Mouse (Mus musculus) spleen, adult 2 months (tissue): ENCODE data around the gene Ofd1. TPM values are rescaled to one million over a fixed set of nuclear protein-coding genes. Genes with fewer than 3 reads are reported as not detected.

Experiments used
- DNase-seq, 2 experiments: peaks; one replicate each; pipeline versions ENCODE4 v3.0.0 to v3.0.0-alpha.2; 2012 to 2021; ENCODE audit warnings: low spot score in 2 of 2, low read depth in 1 of 2
- H3K27ac ChIP-seq: fragments of 200-500 bp; 2 replicates; pipeline ENCODE4 v1.5.1; 2012; ENCODE audit warnings: low read length, inconsistent platforms; ENCODE audit not compliant: insufficient read depth
- H3K27me3 ChIP-seq: fragments of 200-500 bp; 2 replicates; pipeline ENCODE4 v1.6.1; 2012; ENCODE audit warnings: mild to moderate bottlenecking, moderate library complexity, low read length, inconsistent platforms; ENCODE audit not compliant: control insufficient read depth, insufficient read depth
- H3K36me3 ChIP-seq: fragments of 200-500 bp; 2 replicates; pipeline ENCODE4 v1.6.1; 2012; ENCODE audit warnings: mild to moderate bottlenecking, low read length, inconsistent platforms; ENCODE audit not compliant: control insufficient read depth, insufficient read depth
- H3K4me1 ChIP-seq: fragments of 200-500 bp; 2 replicates; pipeline ENCODE4 v1.6.1; 2011; ENCODE audit warnings: inconsistent platforms; ENCODE audit not compliant: control insufficient read depth, insufficient read depth, insufficient read length
- H3K4me3 ChIP-seq: fragments of 200-500 bp; 2 replicates; pipeline ENCODE4 v1.5.1; 2011; ENCODE audit warnings: mild to moderate bottlenecking, inconsistent platforms; ENCODE audit not compliant: insufficient read depth, insufficient read length; ENCODE audit errors: extremely low read depth
- CTCF ChIP-seq: fragments of 200-500 bp; IDR thresholded peaks from 2 replicates; pipeline ENCODE4 v1.5.1; 2011; ENCODE audit warnings: mild to moderate bottlenecking, inconsistent platforms; ENCODE audit not compliant: insufficient read depth, insufficient read length, insufficient replicate concordance; ENCODE audit errors: extremely low read depth
- POLR2A ChIP-seq: fragments of 200-500 bp; IDR thresholded peaks from 2 replicates; pipeline ENCODE4 v1.6.1; 2011; ENCODE audit warnings: low read depth, low read length, inconsistent platforms
- WGBS: fragments of 180-500 bp; shearing (Covaris S2); methylation state at CpG from one replicate; pipeline ENCODE4 v1.1.7; 2018; 5-methylcytosine and 5-hydroxymethylcytosine counted together
- polyA plus RNA-seq: library from polyadenylated mRNA; depleted of rRNA; stranded (reverse); fragments of >200 nt; gene quantifications from 2 replicates; pipeline ENCODE4 v1.2.3, GENCODE M21; 2012

Gene Ofd1
- polyA plus RNA-seq, 1 experiment: 0.99 TPM

DNA sequence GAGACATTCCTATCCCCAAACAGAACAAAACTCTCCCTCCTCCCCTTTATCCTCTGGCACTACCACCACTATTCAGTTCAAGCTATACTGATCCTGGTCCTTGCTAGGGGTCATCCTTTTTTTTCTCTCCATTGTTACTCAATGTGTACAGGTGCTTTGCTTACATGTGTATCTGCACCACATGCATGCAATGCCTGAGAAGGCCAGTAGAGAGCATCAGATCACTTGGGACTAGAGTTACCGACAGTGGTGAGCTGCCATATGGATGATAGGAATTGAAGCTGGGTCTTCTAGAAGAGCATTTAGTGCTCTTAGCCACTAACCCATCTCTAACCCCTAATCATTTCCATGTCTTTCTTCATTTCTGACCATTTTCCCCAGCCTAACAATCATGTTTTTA is 46.8 kb downstream of the Ofd1 start:
- 93% methylated on average over 1 of the region's 1 CpGs for WGBS
- Histone ChIP-seq H3K27ac (no peak overlapping the region), H3K27me3 (no peaks in the 10 kb centered on the region), H3K4me3 (no peak overlapping the region), H3K4me1 (no peaks in the 10 kb centered on the region), H3K36me3 (no peaks in the 10 kb centered on the region; the same call in 1 of the 2 replicates)
- TF ChIP-seq CTCF (no peak), POLR2A (no peak)
- DNase-seq: no peak

DNA sequence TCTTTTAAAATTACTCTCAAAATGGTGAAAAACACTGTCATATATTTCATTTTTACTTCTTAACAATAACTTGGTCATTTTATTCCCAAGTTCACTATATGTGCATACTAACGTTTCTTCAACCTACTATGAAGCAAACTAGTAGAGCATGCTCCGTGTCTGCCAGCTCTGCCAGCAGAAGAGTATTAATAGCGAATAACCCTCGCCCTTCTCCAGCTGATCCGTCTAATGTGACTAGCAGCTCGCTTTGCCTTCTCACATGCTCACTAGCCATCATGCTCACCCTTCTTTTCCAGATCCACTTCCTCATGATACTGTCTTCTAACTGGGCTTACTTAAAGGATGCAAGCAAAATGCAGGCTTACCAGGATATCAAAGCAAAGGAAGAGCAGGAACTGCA is 53.8 kb downstream of the Ofd1 start:
- Histone ChIP-seq H3K27me3 (no peaks in the 10 kb centered on the region), H3K36me3 (no peaks in the 10 kb centered on the region), H3K27ac (no peak overlapping the region), H3K4me1 (no peaks in the 10 kb centered on the region), H3K4me3 (no peak overlapping the region)
- WGBS: 91% methylated on average over 6 of the region's 6 CpGs
- no peak for DNase-seq
- TF ChIP-seq CTCF (no peak), POLR2A (no peak)

DNA sequence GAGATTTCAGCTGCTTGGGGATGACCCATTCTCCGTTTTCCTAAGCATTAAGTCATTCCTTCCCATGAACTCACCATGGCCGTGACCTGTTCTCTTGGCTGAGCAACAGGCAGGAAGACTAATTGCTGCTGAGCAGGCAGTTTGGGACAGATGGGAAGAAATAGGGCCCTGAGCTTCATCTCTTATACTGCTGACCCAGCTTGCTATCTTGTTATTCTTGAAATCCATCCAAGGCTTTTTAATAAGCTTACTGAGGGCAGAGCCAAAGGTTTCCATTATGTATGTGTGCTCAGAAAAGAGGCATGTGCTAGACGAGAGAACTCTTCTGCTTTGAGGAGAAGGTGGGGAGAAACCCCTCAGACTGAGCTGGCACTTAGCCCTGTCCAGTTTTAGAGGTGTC is 55.6 kb downstream of the Ofd1 start:
- TF ChIP-seq CTCF: no peak
- TF ChIP-seq POLR2A: no peak
- Histone ChIP-seq H3K27ac (peak overlapping the region; percentile 38; the same call in 1 of the 2 replicates), H3K36me3 (no peaks in the 10 kb centered on the region), H3K4me1 (no peaks in the 10 kb centered on the region), H3K27me3 (no peaks in the 10 kb centered on the region), H3K4me3 (no peak overlapping the region)
- no peak for DNase-seq
- 82% methylated on average over 3 of the region's 3 CpGs for WGBS

DNA sequence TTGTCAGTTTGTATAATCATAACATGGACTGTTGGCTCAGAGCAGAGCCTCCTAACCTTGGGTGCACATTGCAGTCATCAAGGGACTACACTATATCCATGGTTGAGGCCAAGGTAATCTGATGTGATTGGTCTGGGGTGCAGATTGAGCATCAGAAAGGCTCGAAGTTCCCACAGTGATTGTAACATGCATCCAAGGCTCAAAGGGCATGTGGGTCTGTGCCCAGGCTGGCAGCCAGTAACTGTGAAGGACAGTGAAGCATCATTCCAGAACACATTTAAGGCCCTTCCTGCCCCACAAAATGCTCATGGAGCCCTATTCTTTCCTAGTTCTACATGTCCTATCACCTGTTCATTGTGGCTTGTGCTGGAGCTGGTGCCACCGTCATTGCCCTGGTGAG is 56.9 kb downstream of the Ofd1 start:
- H3K4me3 ChIP-seq: no peak overlapping the region
- no peaks in the 10 kb centered on the region for H3K36me3 ChIP-seq
- WGBS: 74% methylated on average over 2 of the region's 2 CpGs
- DNase-seq: no peak
- TF ChIP-seq POLR2A (no peak), CTCF (no peak)
- H3K4me1 ChIP-seq: no peaks in the 10 kb centered on the region
- no peaks in the 10 kb centered on the region for H3K27me3 ChIP-seq
- no peak overlapping the region for H3K27ac ChIP-seq

DNA sequence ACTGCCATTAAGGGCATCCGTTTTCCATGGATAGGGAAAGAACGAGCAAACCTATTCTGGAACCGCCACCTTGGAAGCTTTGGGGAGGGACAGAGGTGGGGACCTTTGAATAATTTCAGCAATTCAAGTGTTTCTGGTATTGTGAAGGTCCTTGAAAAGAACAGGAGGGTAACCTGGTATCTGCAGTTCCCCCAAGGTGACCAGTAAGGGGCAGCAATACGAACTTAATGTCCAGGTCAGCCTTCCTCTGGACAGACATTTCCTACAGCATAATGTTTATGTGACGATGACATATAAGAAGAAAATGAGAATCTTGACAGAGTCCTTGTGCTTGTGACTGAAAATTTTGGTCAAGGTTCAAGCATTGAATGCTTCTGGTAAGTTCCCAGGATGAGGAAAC is 61.9 kb downstream of the Ofd1 start:
- WGBS: 89% methylated on average over 5 of the region's 5 CpGs

DNA sequence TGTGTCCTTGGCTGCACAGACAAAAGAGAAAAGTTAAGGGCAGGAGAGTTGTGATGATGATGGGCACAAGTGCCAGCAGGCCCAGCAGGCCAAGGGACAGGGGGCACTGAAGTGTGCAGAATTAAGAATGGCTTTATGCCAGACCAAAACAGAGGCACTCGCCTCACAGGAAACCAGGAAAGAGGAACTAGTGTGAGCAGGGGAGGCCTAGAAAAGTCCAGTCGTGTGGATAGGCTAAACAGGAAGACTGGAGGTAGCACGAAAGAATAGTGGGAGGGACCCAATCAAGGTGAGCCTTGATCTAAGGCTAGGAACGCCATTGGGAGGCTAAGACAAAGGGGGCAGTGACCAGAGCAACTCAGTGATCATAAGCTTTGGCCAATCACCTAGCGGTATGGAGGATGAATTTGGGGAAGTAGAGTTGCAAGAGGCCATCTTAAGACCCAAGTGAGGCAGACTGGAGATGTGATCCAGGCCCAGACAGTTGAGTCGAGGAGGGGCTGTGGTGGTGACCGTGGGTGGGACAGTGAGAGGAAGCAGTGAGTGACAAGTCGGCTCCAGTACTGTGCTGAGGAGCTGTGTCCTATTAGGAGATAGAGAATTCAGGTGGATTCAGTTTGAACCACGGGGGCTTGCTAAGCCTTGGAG is 63.7 kb downstream of the Ofd1 start:
- WGBS: 48% methylated on average over 9 of the region's 9 CpGs
- no peaks in the 10 kb centered on the region; the same call in 1 of the 2 replicates for H3K4me1 ChIP-seq
- no peak overlapping the region for H3K4me3 ChIP-seq
- no peak for DNase-seq
- H3K36me3 ChIP-seq: no peaks in the 10 kb centered on the region
- H3K27ac ChIP-seq: no peak overlapping the region
- TF ChIP-seq POLR2A (no peak), CTCF (no peak)
- no peaks in the 10 kb centered on the region for H3K27me3 ChIP-seq

More for the DNA sequence above, 61.9 kb downstream of the Ofd1 start:
- H3K36me3 ChIP-seq: no peaks in the 10 kb centered on the region
- no peak for TF ChIP-seq POLR2A
- no peak for TF ChIP-seq CTCF
- H3K27ac ChIP-seq: no peak overlapping the region
- H3K4me1 ChIP-seq: no peaks in the 10 kb centered on the region; the same call in 1 of the 2 replicates
- H3K4me3 ChIP-seq: no peak overlapping the region
- no peaks in the 10 kb centered on the region for H3K27me3 ChIP-seq
- DNase-seq: no peak

DNA sequence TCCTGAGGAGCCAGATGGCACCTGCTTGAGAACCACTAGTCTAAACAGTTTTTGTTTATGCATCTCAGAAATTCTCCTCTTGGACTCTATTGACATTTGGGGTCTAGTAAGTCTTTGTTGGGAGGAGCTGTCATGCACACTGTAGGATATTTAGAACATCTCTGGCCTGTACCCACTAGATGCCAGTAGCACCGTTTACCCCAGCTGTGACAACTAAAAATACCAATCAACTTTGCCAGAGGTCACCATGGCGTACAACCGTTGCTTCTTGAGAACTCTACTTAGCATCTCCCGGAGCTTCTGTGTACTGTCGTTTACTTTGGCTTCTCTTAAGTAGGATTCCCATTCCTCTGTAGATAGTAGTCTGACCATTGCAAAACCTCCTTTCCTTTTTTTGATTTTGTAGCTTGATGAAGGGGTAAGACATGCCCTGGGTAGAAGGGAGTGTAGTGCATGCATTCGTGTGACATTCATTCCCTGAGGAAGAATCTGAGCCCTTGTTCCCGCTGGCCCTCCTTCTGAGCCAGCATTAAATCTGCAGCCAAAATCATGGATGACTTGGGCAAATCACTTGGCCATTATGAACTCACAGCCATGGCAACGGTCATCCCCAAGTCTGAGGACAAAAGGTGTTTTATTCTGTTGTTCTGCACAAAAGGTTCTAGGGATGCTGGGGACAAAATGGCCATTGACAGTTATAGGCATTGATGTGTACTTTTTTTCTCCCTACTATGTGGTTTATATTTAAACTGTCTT is 74.9 kb downstream of the Ofd1 start:
- H3K36me3 ChIP-seq: no peaks in the 10 kb centered on the region
- H3K4me1 ChIP-seq: no peaks in the 10 kb centered on the region
- DNase-seq: no peak
- no peaks in the 10 kb centered on the region for H3K27me3 ChIP-seq
- H3K27ac ChIP-seq: no peak overlapping the region
- WGBS: 86% methylated on average over 8 of the region's 8 CpGs
- TF ChIP-seq POLR2A (no peak), CTCF (no peak)
- no peak overlapping the region for H3K4me3 ChIP-seq
